Mouse (Mus musculus) embryonic facial prominence, embryonic 11.5 days (tissue): ENCODE data around the gene Stra8. TPM values are rescaled to one million over a fixed set of nuclear protein-coding genes. Genes with fewer than 3 reads are reported as not detected.

ENCODE experiments used
- polyA plus RNA-seq: library from polyadenylated mRNA; unstranded; fragments of >200 nt; fragmentation: Nextera tagmentation; extraction: Ambion mirVana; gene quantifications from 2 replicates; pipeline ENCODE4 v1.2.1, GENCODE M21; 2014

Gene Stra8
- polyA plus RNA-seq, 1 experiment from 2014 or later, result not detected

Other genes with a start within 250 kb of the Stra8 start
- gene Agbl3, start 139.7 kb upstream of the Stra8 start, polyA plus RNA-seq, result 5.2 and 7.2 TPM in 2 replicates
- gene Tmem140, start 57.0 kb upstream of the Stra8 start, polyA plus RNA-seq, result 1.2 and 1.5 TPM in 2 replicates
- 10.9 and 14.2 TPM in 2 replicates for gene Cyren, start 42.1 kb upstream of the Stra8 start, polyA plus RNA-seq
- 11.9 and 12.6 TPM in 2 replicates for gene Wdr91, start 9.3 kb upstream of the Stra8 start, polyA plus RNA-seq
- 0.75 TPM in 1 of 2 replicates, not detected in the other for gene Slc23a4, start 68.2 kb downstream of the Stra8 start, polyA plus RNA-seq
- gene Cnot4, start 213.6 kb downstream of the Stra8 start, polyA plus RNA-seq, result 34.8 and 41.5 TPM in 2 replicates